Mouse (Mus musculus): ENCODE results near the gene Sntb2. TPM values are rescaled to one million over a fixed set of nuclear protein-coding genes. Genes with fewer than 3 reads are reported as not detected.

The Sntb2 gene
- total and polyA plus RNA-seq, 3 experiments: 3.6 to 3.8 TPM; not detected in 1

DNA sequence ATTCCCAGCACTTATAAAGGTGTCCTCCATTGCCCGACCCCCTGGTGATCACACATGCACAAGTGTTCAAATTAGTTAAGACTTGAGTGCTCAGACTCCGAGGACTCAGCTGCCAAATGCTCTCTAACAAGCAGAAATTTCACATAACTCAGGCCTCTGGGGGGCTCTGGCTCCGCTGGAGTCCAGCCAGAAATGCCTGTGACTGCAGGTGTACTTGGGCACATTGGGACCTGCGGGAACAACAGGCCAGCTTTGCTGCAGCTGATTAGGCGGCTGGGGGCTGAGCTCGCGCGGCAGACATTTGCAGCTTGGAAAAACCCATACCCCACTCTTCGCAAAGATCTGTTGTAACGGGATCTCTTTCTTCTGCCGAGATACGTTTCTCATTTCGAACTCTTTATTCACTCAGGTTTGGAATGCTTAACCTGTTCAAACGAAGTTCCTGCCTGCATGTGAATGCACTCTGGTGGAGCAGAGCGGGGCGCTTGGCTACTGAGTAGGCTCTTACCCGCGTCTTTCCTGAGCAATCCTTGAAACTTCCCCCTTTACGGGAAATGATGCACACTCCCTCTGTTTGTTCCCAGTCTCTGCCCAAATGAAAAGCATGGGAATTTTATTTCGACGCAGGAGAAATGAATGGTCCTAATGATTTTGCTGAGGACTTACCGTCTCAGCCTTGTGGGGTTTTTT lies 3.0 kb upstream of the Sntb2 start (continued):
- no peak for TF ChIP-seq ETS1 (IDR thresholded peaks at IDR 0.05; ENCODE audit: low read depth, low read length)
- no peak for TF ChIP-seq CHD1 (IDR thresholded peaks at IDR 0.05; ENCODE audit: low read depth, low read length)

DNA sequence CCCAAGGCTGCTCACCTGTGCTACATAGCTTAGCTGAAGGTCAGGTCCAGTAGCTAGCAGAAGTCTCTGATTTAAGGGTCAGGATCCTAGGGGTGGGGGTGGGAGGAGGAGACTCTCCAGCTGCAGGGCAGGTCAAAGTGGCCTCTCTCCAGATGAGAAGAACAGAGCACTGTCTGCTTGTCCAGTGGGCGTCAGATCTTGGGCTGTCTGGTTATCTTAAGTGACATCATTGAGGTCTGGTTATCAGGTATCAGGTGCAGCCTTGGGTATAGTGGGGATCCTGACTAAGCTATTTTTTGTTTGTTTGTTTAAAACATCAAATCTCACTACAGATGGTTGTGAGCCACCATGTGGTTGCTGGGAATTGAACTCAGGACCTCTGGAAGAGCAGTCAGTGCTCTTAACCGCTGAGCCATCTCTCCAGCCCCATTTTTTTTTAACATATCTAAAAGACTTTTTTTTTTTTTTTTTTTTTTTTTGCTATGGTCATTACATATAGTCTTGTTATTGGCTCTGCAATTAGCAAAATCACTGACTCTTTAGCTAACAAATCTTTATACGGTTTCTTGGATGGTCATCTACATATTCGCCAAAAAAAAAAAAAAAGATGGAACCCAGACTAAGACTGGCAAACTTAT lies 1.9 kb upstream of the Sntb2 start:
- peak overlapping the region; percentile 18; the same call in 1 of the 2 replicates for H3K27ac ChIP-seq (ENCODE audit: control insufficient read depth, low read depth, low read length)
- TF ChIP-seq MAFK (IDR thresholded peaks at IDR 0.05; ENCODE audit: borderline replicate concordance, low read depth, low read length) (peak; percentile 35; the same call in 1 of the 2 replicates), SIN3A (IDR thresholded peaks at IDR 0.05; ENCODE audit: low read length) (no peak), SMC3 (IDR thresholded peaks at IDR 0.05; ENCODE audit: low read depth, low read length) (no peak), TAL1 (IDR thresholded peaks at IDR 0.05; ENCODE audit: low read length) (peak; percentile 40), ETS1 (IDR thresholded peaks at IDR 0.05; ENCODE audit: low read depth, low read length) (peak; percentile 74), GATA1 (IDR thresholded peaks at IDR 0.05; ENCODE audit: low read depth, low read length) (peak; percentile 53; the same call in 1 of the 2 replicates), KAT2A (conservative IDR thresholded peaks at IDR 0.05; ENCODE audit: low read depth, low read length) (no peak), RCOR1 (IDR thresholded peaks at IDR 0.05; ENCODE audit: low read depth, low read length) (no peak), ZNF384 (IDR thresholded peaks at IDR 0.05; ENCODE audit: low read depth, low read length) (peak; percentile 77), MAX (IDR thresholded peaks at IDR 0.05; ENCODE audit: low read length) (no peak), TBP (IDR thresholded peaks at IDR 0.05; ENCODE audit: low read depth, low read length) (peak; percentile 90)
- H3K4me3 ChIP-seq (ENCODE audit: control insufficient read depth in 1 of 2, insufficient read depth in 1 of 2, low read depth in 2 of 2, low read length in 2 of 2): no peak overlapping the region
- H3K4me1 ChIP-seq (ENCODE audit: control insufficient read depth in 1 of 2, insufficient read depth in 2 of 2, low read length in 2 of 2): peaks cover 4 to 11% of the 10 kb centered on the region in 2 experiments; a peak in 2 of 4 replicates
- no peak overlapping the region for H3K9ac ChIP-seq (ENCODE audit: control insufficient read depth, low read depth, low read length, poor library complexity, severe bottlenecking)
- peaks cover 3% of the 10 kb centered on the region for H3K79me2 ChIP-seq (ENCODE audit: control insufficient read depth, insufficient read depth, low read length, poor library complexity)
- H3K9me3 ChIP-seq (replicated peaks; ENCODE audit: insufficient read depth, low read length): no peaks in the 10 kb centered on the region
- DNase-seq (ENCODE audit: low read depth, low spot score): peak; percentile 52
- H3K27me3 ChIP-seq (ENCODE audit: control insufficient read depth in 1 of 2, insufficient read depth in 2 of 2, low read length in 2 of 2): no peaks in the 10 kb centered on the region
- H3K36me3 ChIP-seq (ENCODE audit: control insufficient read depth in 1 of 2, insufficient read depth in 2 of 2, low read length in 2 of 2): peaks cover 0 to 16% of the 10 kb centered on the region in 2 experiments; a peak in 2 of 4 replicates

DNA sequence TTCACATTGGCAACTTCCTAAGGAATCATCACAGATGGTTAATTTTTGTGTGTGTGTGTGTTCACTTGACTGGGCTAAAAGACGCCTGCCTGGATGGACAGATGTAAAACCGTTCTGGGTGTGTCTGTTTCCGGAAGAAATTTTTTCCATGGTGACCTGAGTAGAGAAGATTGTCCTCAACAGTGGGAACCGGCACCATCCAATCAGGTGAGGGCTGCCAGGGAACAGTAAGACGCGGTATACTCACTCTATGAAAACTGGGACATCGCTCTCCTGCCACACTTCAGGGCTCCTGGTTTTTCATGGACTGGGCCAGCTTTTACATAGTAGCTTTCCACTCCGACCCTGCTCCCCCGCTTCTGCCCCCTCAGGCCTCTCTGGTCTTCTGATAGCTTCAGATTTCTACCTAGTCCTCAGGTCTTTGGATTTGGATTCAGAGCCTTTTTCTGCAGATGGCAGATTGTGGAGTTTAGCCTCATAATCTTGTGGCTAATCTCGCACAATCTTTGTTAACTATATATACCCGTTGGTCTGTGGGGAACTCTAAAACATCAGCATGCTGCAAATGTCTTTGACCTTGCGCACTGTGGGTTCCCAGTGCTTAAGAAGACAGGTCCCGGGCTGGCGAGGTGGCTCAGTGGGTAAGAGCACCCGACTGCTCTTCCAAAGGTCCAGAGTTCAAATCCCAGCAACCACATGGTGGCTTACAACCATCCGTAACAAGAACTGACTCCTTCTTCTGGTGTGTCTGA lies 1.1 kb upstream of the Sntb2 start:
- Histone ChIP-seq H3K4me1 (ENCODE audit: control insufficient read depth in 1 of 2, insufficient read depth in 2 of 2, low read length in 2 of 2) (peaks cover 4 to 11% of the 10 kb centered on the region in 2 experiments; a peak in 2 of 4 replicates), H3K9me3 (replicated peaks; ENCODE audit: insufficient read depth, low read length) (no peaks in the 10 kb centered on the region), H3K27me3 (ENCODE audit: control insufficient read depth in 1 of 2, insufficient read depth in 2 of 2, low read length in 2 of 2) (no peaks in the 10 kb centered on the region), H3K4me3 (ENCODE audit: control insufficient read depth in 1 of 2, insufficient read depth in 1 of 2, low read depth in 2 of 2, low read length in 2 of 2) (peak overlapping the region in 1 of 2 experiments; percentile 38; a peak in 3 of 4 replicates), H3K9ac (ENCODE audit: control insufficient read depth, low read depth, low read length, poor library complexity, severe bottlenecking) (peak overlapping the region; percentile 9; the same call in 1 of the 2 replicates), H3K79me2 (ENCODE audit: control insufficient read depth, insufficient read depth, low read length, poor library complexity) (peaks cover 3% of the 10 kb centered on the region), H3K36me3 (ENCODE audit: control insufficient read depth in 1 of 2, insufficient read depth in 2 of 2, low read length in 2 of 2) (peaks cover 0 to 12% of the 10 kb centered on the region in 2 experiments; a peak in 2 of 4 replicates), H3K27ac (ENCODE audit: control insufficient read depth, low read depth, low read length) (peak overlapping the region; percentile 23)
- TF ChIP-seq KAT2A (conservative IDR thresholded peaks at IDR 0.05; ENCODE audit: low read depth, low read length) (no peak), TBP (IDR thresholded peaks at IDR 0.05; ENCODE audit: low read depth, low read length) (peak; percentile 96)
- DNase-seq (ENCODE audit: low read depth, low spot score): peak; percentile 64
